Mouse (Mus musculus): ENCODE measurements around the gene Zfp446. TPM values are rescaled to one million over a fixed set of nuclear protein-coding genes. Genes with fewer than 3 reads are reported as not detected.
"Not testable (repeated sequence)": the region's sequence is repeated elsewhere in the genome, so short reads cannot be mapped to it uniquely, and the experiment has no call there.

The Zfp446 gene
- polyA plus RNA-seq (2012; rRNA removed), result 10.8 and 11.4 TPM in 2 replicates

DNA sequence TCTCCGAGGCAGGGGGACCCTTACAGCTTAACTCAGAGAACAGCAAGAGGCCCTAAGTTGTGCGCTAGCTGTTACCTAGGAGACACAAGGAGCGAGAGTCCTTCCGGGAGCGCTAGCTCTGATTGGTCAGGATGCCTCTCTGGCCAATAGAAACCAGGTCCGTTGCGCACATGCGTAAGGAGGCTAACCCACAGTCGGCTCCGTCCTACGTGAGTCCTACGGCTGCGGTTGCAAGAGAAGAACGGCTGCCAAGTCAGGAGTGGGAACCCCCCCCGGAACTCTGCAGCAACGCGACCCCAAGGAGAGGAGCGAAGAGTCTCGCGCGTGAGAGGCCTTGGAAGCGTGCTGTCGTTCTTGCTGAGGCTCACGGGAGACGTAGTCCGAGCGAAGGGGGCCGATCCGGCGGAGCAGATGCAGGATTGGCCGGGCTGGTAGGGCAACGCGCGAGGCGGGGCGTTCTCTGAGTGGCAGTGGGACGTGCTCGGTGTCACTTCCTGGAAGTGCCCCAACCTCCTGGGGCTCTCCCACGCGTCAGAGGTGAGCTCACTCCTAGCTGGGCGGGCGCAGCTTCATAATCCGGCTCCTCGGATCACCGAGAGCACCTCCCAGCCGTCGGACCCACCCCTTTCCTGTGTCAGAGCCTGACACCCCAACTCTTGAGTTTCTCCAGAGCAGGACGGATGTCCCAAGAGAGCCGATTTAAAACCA, at the start of gene Zfp446:
Gene Zfp446 (plus strand): TSS at position 167 of the 708 bp plus-strand sequence.
- no peak; the same call in 1 of the 2 replicates for TF ChIP-seq CTCF (IDR thresholded peaks at IDR 0.05; ENCODE audit: borderline replicate concordance, control insufficient read depth, extremely low read depth, insufficient read depth, low read length, poor library complexity)
- peak; percentile 82 for TF ChIP-seq POLR2A (IDR thresholded peaks at IDR 0.05; ENCODE audit: control insufficient read depth, extremely low read depth, insufficient read depth, low read length, poor library complexity)
- H3K36me3 ChIP-seq (ENCODE audit: control insufficient read depth, insufficient read depth, low read length), result no peaks in the 10 kb centered on the region
- peak within 1 kb of the TSS; percentile 88 for H3K27ac ChIP-seq (ENCODE audit: control insufficient read depth, insufficient read depth, low read length)
- H3K4me1 ChIP-seq (replicated peaks; ENCODE audit: control insufficient read depth, insufficient read depth, low read length), result peaks cover 16% of the 10 kb centered on the region
- 1% methylated on average over 49 of the region's 49 CpGs for WGBS
- DNase-seq, result peak; percentile 96
- H3K27me3 ChIP-seq (ENCODE audit: control insufficient read depth, insufficient read depth, low read length), result no peaks in the 10 kb centered on the region
- H3K4me3 ChIP-seq (ENCODE audit: control insufficient read depth, insufficient read depth, low read length), result peak within 1 kb of the TSS; percentile 73

DNA sequence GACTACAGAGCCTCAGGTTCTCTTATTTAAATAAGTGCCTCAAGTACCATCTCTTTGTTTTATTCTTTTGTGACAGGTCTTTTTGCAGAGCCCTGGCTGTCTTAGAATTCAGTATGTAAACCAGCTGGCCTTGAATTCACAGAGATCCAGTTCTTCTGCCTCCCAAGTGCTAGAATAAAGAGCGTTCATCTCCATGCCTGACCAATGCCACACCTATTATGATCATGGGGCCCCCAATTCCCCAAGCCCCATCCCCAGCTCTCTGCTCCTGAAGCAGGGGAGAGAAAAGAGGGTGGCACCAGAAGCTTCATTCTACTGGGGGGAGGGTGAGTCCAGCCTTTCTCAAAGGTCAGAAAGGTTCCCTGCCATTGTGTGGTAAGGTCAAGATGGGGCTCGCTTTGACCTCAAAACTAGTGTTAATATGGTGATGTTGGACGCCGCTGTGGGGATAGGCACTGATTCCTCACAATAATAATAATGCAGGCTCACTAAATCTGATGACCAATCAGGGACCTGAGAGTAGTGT, 44.0 kb upstream of the Zfp446 start:
- H3K36me3 ChIP-seq (ENCODE audit: control insufficient read depth, insufficient read depth, low read length), result no peaks in the 10 kb centered on the region
- H3K27me3 ChIP-seq (ENCODE audit: control insufficient read depth, insufficient read depth, low read length), result no peaks in the 10 kb centered on the region
- H3K4me3 ChIP-seq (ENCODE audit: control insufficient read depth, insufficient read depth, low read length), result no peak overlapping the region
- H3K4me1 ChIP-seq (replicated peaks; ENCODE audit: control insufficient read depth, insufficient read depth, low read length), result no peaks in the 10 kb centered on the region
- no peak for DNase-seq
- no peak for TF ChIP-seq CTCF (IDR thresholded peaks at IDR 0.05; ENCODE audit: borderline replicate concordance, control insufficient read depth, extremely low read depth, insufficient read depth, low read length, poor library complexity)
- no peak for TF ChIP-seq POLR2A (IDR thresholded peaks at IDR 0.05; ENCODE audit: control insufficient read depth, extremely low read depth, insufficient read depth, low read length, poor library complexity)
- 94% methylated on average over 4 of the region's 4 CpGs for WGBS
- no peak overlapping the region for H3K27ac ChIP-seq (ENCODE audit: control insufficient read depth, insufficient read depth, low read length)

DNA sequence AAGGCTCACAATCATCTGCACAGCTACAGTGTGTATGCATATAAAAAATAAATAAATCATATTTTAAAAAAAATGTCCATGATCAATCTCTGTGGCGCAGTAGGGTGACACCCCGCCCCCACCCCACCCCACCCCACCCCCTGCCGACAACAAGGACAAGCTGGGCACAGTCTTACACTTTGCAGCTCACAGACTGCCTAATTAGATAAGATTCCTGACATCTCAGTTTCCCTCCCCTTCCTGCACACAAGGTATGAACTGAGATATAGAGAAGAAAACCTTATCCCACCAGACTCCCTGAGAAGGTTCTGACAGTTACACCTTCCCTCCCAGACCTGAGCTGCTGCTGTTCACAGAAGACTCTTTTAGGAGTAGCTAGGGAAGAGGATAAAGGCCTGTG, 42.8 kb upstream of the Zfp446 start:
- Histone ChIP-seq H3K4me3 (ENCODE audit: control insufficient read depth, insufficient read depth, low read length) (no peak overlapping the region), H3K27ac (ENCODE audit: control insufficient read depth, insufficient read depth, low read length) (no peak overlapping the region), H3K4me1 (replicated peaks; ENCODE audit: control insufficient read depth, insufficient read depth, low read length) (no peaks in the 10 kb centered on the region), H3K36me3 (ENCODE audit: control insufficient read depth, insufficient read depth, low read length) (no peaks in the 10 kb centered on the region), H3K27me3 (ENCODE audit: control insufficient read depth, insufficient read depth, low read length) (no peaks in the 10 kb centered on the region)
- no peak for TF ChIP-seq CTCF (IDR thresholded peaks at IDR 0.05; ENCODE audit: borderline replicate concordance, control insufficient read depth, extremely low read depth, insufficient read depth, low read length, poor library complexity)
- TF ChIP-seq POLR2A (IDR thresholded peaks at IDR 0.05; ENCODE audit: control insufficient read depth, extremely low read depth, insufficient read depth, low read length, poor library complexity), result no peak
- 80% methylated on average over 3 of the region's 3 CpGs for WGBS
- no peak for DNase-seq

DNA sequence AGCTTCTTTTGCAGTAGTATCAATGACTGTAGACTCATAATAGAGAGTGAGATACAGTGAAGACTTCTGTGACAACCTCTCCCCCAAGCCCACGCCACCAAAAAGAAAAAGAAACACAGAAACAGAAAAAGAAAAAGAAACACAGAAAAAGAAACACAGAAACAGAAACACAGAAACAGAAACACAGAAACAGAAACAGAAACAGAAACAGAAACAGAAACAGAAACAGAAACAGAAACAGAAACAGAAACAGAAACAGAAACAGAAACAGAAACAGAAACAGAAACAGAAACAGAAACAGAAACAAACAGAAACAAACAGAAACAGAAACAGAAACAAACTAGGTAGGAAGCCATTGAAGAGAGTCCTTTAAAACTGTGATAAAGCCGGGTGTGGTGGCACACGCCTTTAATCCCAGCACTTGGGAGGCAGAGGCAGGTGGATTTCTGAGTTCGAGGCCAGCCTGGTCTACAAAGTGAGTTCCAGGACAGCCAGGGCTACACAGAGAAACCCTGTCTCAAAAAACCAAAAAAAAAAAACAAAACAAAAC, 40.3 kb upstream of the Zfp446 start:
- H3K36me3 ChIP-seq (ENCODE audit: control insufficient read depth, insufficient read depth, low read length); H3K4me3 ChIP-seq (ENCODE audit: control insufficient read depth, insufficient read depth, low read length); H3K27ac ChIP-seq (ENCODE audit: control insufficient read depth, insufficient read depth, low read length); DNase-seq; H3K27me3 ChIP-seq (ENCODE audit: control insufficient read depth, insufficient read depth, low read length); H3K4me1 ChIP-seq (replicated peaks; ENCODE audit: control insufficient read depth, insufficient read depth, low read length): not testable (repeated sequence)
- 94% methylated on average over 4 of the region's 4 CpGs for WGBS

- no peak overlapping the region for H3K27ac ChIP-seq (ENCODE audit: control insufficient read depth, insufficient read depth, low read length)
- no peaks in the 10 kb centered on the region for H3K27me3 ChIP-seq (ENCODE audit: control insufficient read depth, insufficient read depth, low read length)
- TF ChIP-seq POLR2A (IDR thresholded peaks at IDR 0.05; ENCODE audit: control insufficient read depth, extremely low read depth, insufficient read depth, low read length, poor library complexity) (no peak), CTCF (IDR thresholded peaks at IDR 0.05; ENCODE audit: borderline replicate concordance, control insufficient read depth, extremely low read depth, insufficient read depth, low read length, poor library complexity) (no peak)
- 88% methylated on average over 4 of the region's 4 CpGs for WGBS
- no peaks in the 10 kb centered on the region for H3K4me1 ChIP-seq (replicated peaks; ENCODE audit: control insufficient read depth, insufficient read depth, low read length)
- H3K4me3 ChIP-seq (ENCODE audit: control insufficient read depth, insufficient read depth, low read length), result no peak overlapping the region
- no peaks in the 10 kb centered on the region for H3K36me3 ChIP-seq (ENCODE audit: control insufficient read depth, insufficient read depth, low read length)
- no peak for DNase-seq
Observed at GRCm38 (mm10) chr7:12940599-12940998, 37.0 kb upstream of the Zfp446 start.

DNA sequence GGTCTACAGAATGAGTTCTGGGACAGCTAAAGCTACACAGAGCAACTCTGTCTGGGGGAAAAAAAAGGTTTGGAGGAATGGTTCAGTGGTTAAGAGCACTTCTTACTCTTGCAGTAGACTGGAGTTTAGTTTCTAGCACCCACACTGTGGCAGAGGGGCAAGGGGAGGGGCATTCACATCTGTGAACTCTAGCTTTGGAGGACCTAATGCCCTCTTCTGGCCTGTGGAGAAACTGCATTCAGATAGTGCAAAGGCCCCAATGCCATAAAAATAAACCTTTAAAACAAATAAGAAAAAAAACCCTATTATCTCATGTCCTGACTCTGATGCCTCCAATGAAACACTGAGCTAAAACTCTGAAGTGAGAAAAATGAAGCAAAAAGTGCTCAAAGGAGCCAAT, 34.2 kb upstream of the Zfp446 start:
- Histone ChIP-seq H3K36me3 (ENCODE audit: control insufficient read depth, insufficient read depth, low read length) (no peaks in the 10 kb centered on the region), H3K4me1 (replicated peaks; ENCODE audit: control insufficient read depth, insufficient read depth, low read length) (no peaks in the 10 kb centered on the region), H3K27ac (ENCODE audit: control insufficient read depth, insufficient read depth, low read length) (no peak overlapping the region), H3K4me3 (ENCODE audit: control insufficient read depth, insufficient read depth, low read length) (no peak overlapping the region), H3K27me3 (ENCODE audit: control insufficient read depth, insufficient read depth, low read length) (no peaks in the 10 kb centered on the region)
- no peak for TF ChIP-seq POLR2A (IDR thresholded peaks at IDR 0.05; ENCODE audit: control insufficient read depth, extremely low read depth, insufficient read depth, low read length, poor library complexity)
- no peak for TF ChIP-seq CTCF (IDR thresholded peaks at IDR 0.05; ENCODE audit: borderline replicate concordance, control insufficient read depth, extremely low read depth, insufficient read depth, low read length, poor library complexity)
- peak; percentile 44 for DNase-seq
